Mouse (Mus musculus): ENCODE results near the gene Galnt12. TPM values are rescaled to one million over a fixed set of nuclear protein-coding genes. Genes with fewer than 3 reads are reported as not detected.

Galnt12 gene
- 17.5 TPM for total RNA-seq (2023)

GRCm38 (mm10) chr4:47091493-47092386 is at the start of gene Galnt12:
Gene Galnt12, plus strand, starts transcription at chr4:47091909.

GRCm38 (mm10) chr4:47056791-47057509 is 34.8 kb upstream of the Galnt12 start, which contains the start of gene Anks6:
Gene Anks6, minus strand, starts transcription at chr4:47057427.

Other genes starting within 250 kb of the Galnt12 start
- gene Gabbr2, start 100.0 kb upstream of the Galnt12 start, total RNA-seq (2023) = not detected
- gene Anks6, start 34.5 kb upstream of the Galnt12 start, total RNA-seq (2023) = 0.27 TPM
- gene Col15a1, start 116.3 kb downstream of the Galnt12 start, total RNA-seq (2023) = not detected